Mouse (Mus musculus): Measurements from ENCODE around the gene Fbxw7. TPM values are rescaled to one million over a fixed set of nuclear protein-coding genes. Genes with fewer than 3 reads are reported as not detected.
A peak's percentile ranks its signal among the peaks of the same experiment; 100 is the strongest.

Fbxw7 gene
- polyA plus RNA-seq, 1 experiment, result 17.8 TPM

DNA sequence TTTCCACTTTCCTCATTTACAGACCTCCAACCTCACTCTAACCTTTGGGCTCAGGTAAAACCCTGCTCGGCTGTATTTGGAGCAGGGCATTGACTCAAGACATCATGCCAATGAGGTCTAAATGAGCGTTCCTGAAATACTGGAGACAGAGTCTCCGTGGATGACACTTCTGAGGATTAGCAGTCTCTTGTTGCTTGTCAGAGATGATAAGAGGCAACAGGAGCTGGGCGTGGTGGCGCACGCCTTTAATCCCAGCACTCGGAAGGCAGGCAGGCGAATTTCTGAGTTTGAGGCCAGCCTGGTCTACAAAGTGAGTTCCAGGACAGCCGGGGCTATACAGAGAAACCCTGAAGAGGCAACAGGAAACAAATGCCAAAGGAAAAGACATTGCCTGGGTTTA is 11.0 kb upstream of the Fbxw7 start:
- no peak for TF ChIP-seq POLR2A (IDR thresholded peaks at IDR 0.05; ENCODE audit: low read depth, low read length)
- TF ChIP-seq CTCF (IDR thresholded peaks at IDR 0.05; ENCODE audit: borderline replicate concordance, insufficient read depth, low read length), result no peak

DNA sequence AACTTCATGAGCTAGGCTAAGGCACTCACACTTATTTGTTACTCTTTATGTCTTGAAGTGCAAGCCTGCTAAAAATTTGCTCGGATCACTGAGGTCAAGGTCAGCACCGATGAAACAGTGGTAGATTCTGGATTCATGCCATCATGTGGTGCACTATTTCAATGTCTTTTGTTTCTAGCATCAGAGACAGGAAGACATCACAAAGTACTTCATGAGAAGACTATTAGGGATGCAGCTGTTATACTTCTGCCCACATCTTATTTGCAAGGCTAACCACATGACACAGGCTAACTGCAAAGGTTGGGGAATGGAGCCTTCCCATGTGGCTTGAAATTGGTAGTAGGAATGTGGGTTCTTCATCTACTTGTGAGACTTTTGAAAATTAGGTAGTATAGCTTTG is 8.9 kb upstream of the Fbxw7 start:
- Histone ChIP-seq H3K4me1 (ENCODE audit: control insufficient read depth, insufficient read depth, low read length) (no peaks in the 10 kb centered on the region), H3K4me3 (ENCODE audit: insufficient read depth, low read length) (no peak overlapping the region), H3K27ac (ENCODE audit: insufficient read depth, low read length) (no peak overlapping the region)
- TF ChIP-seq CTCF (IDR thresholded peaks at IDR 0.05; ENCODE audit: borderline replicate concordance, insufficient read depth, low read length) (no peak), POLR2A (IDR thresholded peaks at IDR 0.05; ENCODE audit: low read depth, low read length) (no peak)

More for the DNA sequence above, 11.0 kb upstream of the Fbxw7 start:
- Histone ChIP-seq H3K27ac (ENCODE audit: insufficient read depth, low read length) (no peak overlapping the region), H3K4me1 (ENCODE audit: control insufficient read depth, insufficient read depth, low read length) (no peaks in the 10 kb centered on the region), H3K4me3 (ENCODE audit: insufficient read depth, low read length) (no peak overlapping the region)

DNA sequence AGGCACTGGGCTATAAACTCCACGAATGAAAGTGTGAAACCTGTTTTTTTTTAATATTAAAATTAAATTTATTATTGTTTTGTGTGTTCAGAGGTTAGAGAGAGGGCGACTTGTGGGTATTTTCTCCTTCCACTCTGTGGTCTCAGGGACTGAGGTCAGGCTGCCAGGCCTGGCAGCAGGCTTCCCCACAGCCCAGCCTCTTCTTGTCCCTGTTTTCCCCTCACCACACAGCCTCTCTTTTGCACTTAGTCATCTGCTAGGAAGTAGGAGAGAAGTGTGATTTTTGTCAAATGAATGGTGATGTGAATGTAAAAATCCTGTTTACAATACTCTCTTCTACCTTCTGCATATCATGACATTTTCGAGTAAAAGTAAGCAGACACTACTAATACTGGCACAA is 7.2 kb upstream of the Fbxw7 start:
- no peak overlapping the region for H3K4me3 ChIP-seq (ENCODE audit: insufficient read depth, low read length)
- no peak overlapping the region for H3K27ac ChIP-seq (ENCODE audit: insufficient read depth, low read length)
- no peak for TF ChIP-seq POLR2A (IDR thresholded peaks at IDR 0.05; ENCODE audit: low read depth, low read length)
- no peak for TF ChIP-seq CTCF (IDR thresholded peaks at IDR 0.05; ENCODE audit: borderline replicate concordance, insufficient read depth, low read length)
- 0 out of 2 replicates have a peak, but pooled peaks cover under 1% of the 10 kb centered on the region for H3K4me1 ChIP-seq (ENCODE audit: control insufficient read depth, insufficient read depth, low read length)

DNA sequence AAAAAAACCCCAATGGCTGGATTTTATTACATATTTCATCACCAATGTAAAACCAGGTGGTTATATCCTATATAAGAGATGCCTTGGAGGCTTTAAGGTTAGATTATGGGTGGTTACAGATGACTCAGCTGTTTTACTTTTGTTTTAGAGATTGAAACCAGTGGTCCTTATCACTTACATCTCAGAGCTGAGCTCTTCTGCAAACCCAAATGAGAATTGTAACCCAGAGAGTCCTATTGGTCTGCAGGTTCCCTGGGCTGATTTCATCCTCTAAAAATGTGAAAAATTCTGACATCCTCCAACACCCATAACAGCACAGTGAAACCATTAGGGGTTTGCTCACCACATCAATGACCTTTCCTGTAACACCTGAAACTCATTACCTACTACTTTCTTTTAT is 6.2 kb upstream of the Fbxw7 start:
- no peak overlapping the region for H3K4me3 ChIP-seq (ENCODE audit: insufficient read depth, low read length)
- no peak for TF ChIP-seq CTCF (IDR thresholded peaks at IDR 0.05; ENCODE audit: borderline replicate concordance, insufficient read depth, low read length)
- TF ChIP-seq POLR2A (IDR thresholded peaks at IDR 0.05; ENCODE audit: low read depth, low read length), result no peak
- H3K27ac ChIP-seq (ENCODE audit: insufficient read depth, low read length), result no peak overlapping the region
- peaks cover 4% of the 10 kb centered on the region; the same call in 1 of the 2 replicates for H3K4me1 ChIP-seq (ENCODE audit: control insufficient read depth, insufficient read depth, low read length)

DNA sequence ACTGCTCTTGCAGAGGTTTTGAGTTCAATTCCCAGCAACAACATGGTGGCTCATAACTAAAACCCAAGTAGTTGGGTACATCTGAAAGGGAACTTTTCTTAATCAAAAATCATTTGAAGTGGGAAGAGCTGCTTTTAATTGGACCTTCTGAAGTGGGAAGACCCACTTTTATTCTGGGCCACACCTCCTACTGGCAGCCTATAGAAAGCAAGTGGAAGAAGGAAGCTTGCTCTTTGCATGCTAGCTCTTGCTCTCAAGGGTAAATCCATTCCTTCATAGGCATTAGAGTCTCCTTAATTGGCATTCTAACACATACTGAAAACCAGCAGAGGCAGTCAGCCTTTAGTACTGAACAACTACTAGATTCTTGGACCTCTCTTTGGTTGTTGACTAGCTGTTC is 4.3 kb upstream of the Fbxw7 start:
- Histone ChIP-seq H3K27ac (ENCODE audit: insufficient read depth, low read length) (no peak overlapping the region), H3K4me1 (ENCODE audit: control insufficient read depth, insufficient read depth, low read length) (peaks cover 4% of the 10 kb centered on the region; the same call in 1 of the 2 replicates), H3K4me3 (ENCODE audit: insufficient read depth, low read length) (no peak overlapping the region)
- no peak for TF ChIP-seq CTCF (IDR thresholded peaks at IDR 0.05; ENCODE audit: borderline replicate concordance, insufficient read depth, low read length)
- no peak for TF ChIP-seq POLR2A (IDR thresholded peaks at IDR 0.05; ENCODE audit: low read depth, low read length)

DNA sequence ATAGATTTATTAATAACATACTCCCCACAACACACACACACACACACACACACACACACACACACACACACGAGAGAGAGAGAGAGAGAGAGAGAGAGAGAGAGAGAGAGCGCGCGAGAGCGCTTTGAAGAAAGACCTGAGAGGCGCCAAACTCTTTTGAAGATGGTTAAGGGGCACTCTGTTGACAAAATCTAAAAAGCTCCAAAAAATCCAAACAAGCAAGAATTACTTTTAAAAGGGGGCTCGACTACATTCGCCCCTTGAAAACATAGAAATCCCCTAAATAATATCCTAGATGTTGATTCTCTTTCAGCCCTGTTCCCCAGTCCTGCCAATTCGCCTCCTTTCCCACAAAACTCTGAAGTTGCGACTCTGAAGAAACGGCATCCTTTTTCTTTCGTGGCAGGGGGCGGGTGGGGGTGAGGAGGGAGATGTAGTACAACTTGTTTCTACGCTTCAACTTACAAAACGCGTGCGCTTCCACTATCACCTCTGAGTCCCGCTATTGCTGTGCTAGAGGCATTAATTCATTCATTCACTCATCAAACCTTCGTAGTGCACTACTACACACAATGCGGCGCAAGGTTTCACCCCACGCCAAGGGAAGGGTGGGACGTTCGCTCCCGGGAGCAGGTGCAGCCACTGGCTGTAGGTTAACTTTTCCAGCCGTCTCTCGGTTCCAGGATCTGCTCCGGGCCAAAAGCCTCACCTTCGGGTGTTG is 1.5 kb upstream of the Fbxw7 start:
- Histone ChIP-seq H3K4me3 (ENCODE audit: insufficient read depth, low read length) (peak overlapping the region; percentile 79), H3K27ac (ENCODE audit: insufficient read depth, low read length) (no peak overlapping the region), H3K4me1 (ENCODE audit: control insufficient read depth, insufficient read depth, low read length) (peaks cover 4% of the 10 kb centered on the region; the same call in 1 of the 2 replicates)
- TF ChIP-seq POLR2A (IDR thresholded peaks at IDR 0.05; ENCODE audit: low read depth, low read length) (no peak), CTCF (IDR thresholded peaks at IDR 0.05; ENCODE audit: borderline replicate concordance, insufficient read depth, low read length) (no peak)

DNA sequence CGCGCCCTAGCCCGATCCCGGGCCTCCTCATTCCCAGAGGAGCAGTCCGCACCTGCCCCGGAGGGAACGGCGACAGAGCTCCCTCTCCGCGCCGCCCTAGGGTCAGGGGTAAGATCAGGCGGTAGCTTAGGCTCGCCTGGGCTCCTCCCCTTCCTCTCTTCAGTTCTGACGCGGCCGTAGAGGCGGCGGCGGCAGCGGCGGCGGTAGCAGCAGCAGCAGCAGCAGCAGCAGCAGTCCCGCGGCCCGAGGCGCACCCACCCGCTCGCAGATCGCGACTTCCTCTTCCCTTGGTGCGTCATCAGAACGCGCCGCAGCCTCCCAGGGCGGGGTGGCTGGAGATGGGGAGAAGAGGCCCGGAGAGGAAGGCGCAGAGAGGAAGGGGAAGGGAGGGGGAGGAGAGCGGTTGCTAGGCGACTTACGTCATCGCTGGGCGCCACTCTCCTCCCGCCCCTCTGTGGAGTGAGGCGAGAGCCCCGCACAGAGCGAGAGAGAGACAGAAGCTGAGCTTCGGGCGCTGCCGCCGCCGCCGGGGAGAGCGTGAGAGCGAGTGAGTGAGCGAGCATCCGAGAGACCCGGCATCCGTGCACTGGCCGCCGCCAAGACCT is 809 bp upstream of the Fbxw7 start:
- TF ChIP-seq CTCF (IDR thresholded peaks at IDR 0.05; ENCODE audit: borderline replicate concordance, insufficient read depth, low read length) (no peak), POLR2A (IDR thresholded peaks at IDR 0.05; ENCODE audit: low read depth, low read length) (peak; percentile 78)
- Histone ChIP-seq H3K4me3 (ENCODE audit: insufficient read depth, low read length) (peak overlapping the region; percentile 79), H3K27ac (ENCODE audit: insufficient read depth, low read length) (peak overlapping the region; percentile 71), H3K4me1 (ENCODE audit: control insufficient read depth, insufficient read depth, low read length) (peaks cover 4% of the 10 kb centered on the region; the same call in 1 of the 2 replicates)

DNA sequence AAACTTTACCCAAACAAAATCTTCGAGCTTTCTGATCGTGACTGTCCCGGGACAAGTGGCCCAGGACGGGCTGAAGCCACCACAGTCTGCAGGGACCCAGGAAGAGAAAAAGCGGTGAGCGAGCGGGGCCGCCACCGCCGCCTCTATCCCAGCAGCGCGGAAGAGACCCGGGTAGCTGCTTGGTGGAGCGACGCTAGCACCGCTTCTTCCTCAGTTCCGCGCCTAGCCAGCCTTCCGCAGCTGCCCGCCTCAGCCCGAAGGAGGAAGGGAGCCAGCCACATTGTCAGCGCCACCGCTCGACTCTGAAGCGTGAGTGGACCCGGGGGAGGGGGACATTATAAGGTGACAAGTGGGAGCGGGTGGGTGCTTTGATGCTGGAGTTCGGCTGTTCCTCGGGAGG is 393 bp downstream of the Fbxw7 start:
- Histone ChIP-seq H3K4me1 (ENCODE audit: control insufficient read depth, insufficient read depth, low read length) (peaks cover 4% of the 10 kb centered on the region; the same call in 1 of the 2 replicates), H3K27ac (ENCODE audit: insufficient read depth, low read length) (no peak overlapping the region), H3K4me3 (ENCODE audit: insufficient read depth, low read length) (peak overlapping the region; percentile 73)
- TF ChIP-seq CTCF (IDR thresholded peaks at IDR 0.05; ENCODE audit: borderline replicate concordance, insufficient read depth, low read length) (no peak), POLR2A (IDR thresholded peaks at IDR 0.05; ENCODE audit: low read depth, low read length) (no peak)

DNA sequence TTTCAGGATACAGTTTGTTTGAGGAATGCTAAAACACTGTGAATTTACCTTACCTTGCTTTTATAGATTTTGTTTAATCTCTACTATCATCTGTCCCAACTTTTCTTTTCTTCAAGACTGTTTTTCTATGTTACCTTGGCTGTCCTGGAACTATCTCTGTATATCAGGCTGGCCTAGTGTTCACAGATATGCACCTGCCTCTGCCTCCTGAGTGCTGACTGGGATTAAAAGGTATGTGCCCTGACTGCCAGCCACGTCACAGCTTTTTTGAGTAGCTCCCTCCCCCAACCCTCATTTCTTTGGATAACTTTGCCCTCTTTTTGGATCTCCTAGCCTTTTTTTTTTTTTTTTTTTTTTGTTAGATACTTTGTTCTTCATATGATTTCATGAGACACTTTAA is 1.9 kb downstream of the Fbxw7 start:
- no peak overlapping the region for H3K27ac ChIP-seq (ENCODE audit: insufficient read depth, low read length)
- no peak for TF ChIP-seq POLR2A (IDR thresholded peaks at IDR 0.05; ENCODE audit: low read depth, low read length)
- TF ChIP-seq CTCF (IDR thresholded peaks at IDR 0.05; ENCODE audit: borderline replicate concordance, insufficient read depth, low read length), result no peak
- no peak overlapping the region for H3K4me3 ChIP-seq (ENCODE audit: insufficient read depth, low read length)
- H3K4me1 ChIP-seq (ENCODE audit: control insufficient read depth, insufficient read depth, low read length), result peaks cover 4% of the 10 kb centered on the region; the same call in 1 of the 2 replicates

DNA sequence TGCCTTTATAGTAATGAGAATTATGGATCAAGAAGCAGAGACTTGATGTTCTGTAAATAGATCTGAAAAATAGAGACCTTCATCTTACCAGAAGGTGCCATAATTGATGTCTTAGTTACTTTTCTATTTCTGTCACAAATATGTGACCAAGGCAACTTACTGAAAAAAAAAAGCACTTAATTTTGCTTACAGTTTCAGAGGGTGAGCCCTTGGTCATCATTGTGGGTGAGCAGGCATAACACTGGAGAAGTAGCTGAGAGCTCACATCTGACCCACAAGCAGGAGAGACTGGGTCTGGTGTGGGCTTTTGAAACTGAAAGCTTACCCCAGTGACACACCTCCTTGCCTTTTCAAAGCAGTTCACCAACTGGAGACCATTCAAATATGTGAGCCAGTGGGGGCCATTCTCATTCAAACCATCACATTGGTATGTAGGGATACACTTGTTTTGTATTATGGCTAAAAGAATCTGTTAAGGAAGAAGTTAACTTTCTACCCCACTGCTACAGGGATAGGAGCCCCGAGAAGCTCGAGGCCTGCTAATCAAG is 5.7 kb downstream of the Fbxw7 start:
- no peak overlapping the region for H3K4me3 ChIP-seq (ENCODE audit: insufficient read depth, low read length)
- TF ChIP-seq POLR2A (IDR thresholded peaks at IDR 0.05; ENCODE audit: low read depth, low read length) (no peak), CTCF (IDR thresholded peaks at IDR 0.05; ENCODE audit: borderline replicate concordance, insufficient read depth, low read length) (no peak)
- H3K27ac ChIP-seq (ENCODE audit: insufficient read depth, low read length), result no peak overlapping the region
- no peaks in the 10 kb centered on the region for H3K4me1 ChIP-seq (ENCODE audit: control insufficient read depth, insufficient read depth, low read length)

Measured in embryonic fibroblast, embryonic 13.5 days (primary cell).